Mouse (Mus musculus) G1E (cell line): ENCODE data around the gene Arl1. TPM values are rescaled to one million over a fixed set of nuclear protein-coding genes. Genes with fewer than 3 reads are reported as not detected.
"Not testable (repeated sequence)": the region's sequence is repeated elsewhere in the genome, so short reads cannot be mapped to it uniquely, and the experiment has no call there.

ENCODE experiments used
- ATAC-seq: 2 replicates; pipeline ENCODE4 v1.8.0; 2016; ENCODE audit warnings: mild to moderate bottlenecking; ENCODE audit not compliant: insufficient number of reproducible peaks, poor library complexity, low FRiP score, severe bottlenecking; ENCODE audit errors: extremely low read depth
- DNase-seq: peaks from one replicate; pipeline ENCODE4 v3.0.0; 2012; ENCODE audit warnings: low spot score
- H3K27me3 ChIP-seq: 2 replicates; pipeline ENCODE4 v1.6.1; 2012; ENCODE audit warnings: mild to moderate bottlenecking, low read length, inconsistent platforms; ENCODE audit not compliant: insufficient read depth
- H3K36me3 ChIP-seq: replicated peaks from 2 replicates; pipeline ENCODE3; 2012; ENCODE audit warnings: mild to moderate bottlenecking, inconsistent platforms
- H3K4me1 ChIP-seq: 2 replicates; pipeline ENCODE4 v1.6.1; 2012; ENCODE audit warnings: low read depth, low read length, inconsistent platforms, mixed read lengths; ENCODE audit not compliant: insufficient read depth
- H3K4me3 ChIP-seq: 2 replicates; pipeline ENCODE4 v1.5.1; 2012; ENCODE audit warnings: low read depth, mild to moderate bottlenecking, inconsistent platforms, low read length, moderate library complexity, mixed read lengths
- H3K9me3 ChIP-seq: replicated peaks from 2 replicates; pipeline ENCODE4 v1.6.1; 2012; ENCODE audit warnings: inconsistent platforms
- CTCF ChIP-seq: IDR thresholded peaks from 2 replicates; pipeline ENCODE4 v1.5.1; 2012; ENCODE audit warnings: low read depth, low read length, inconsistent platforms, mixed read lengths
- GATA1 ChIP-seq: IDR thresholded peaks from 2 replicates; pipeline ENCODE4 v1.6.1; 2012; ENCODE audit warnings: borderline replicate concordance, low read length, inconsistent platforms, mixed read lengths
- GATA2 ChIP-seq: IDR thresholded peaks from 2 replicates; pipeline ENCODE4 v1.6.1; 2012; ENCODE audit warnings: low read depth, low read length, inconsistent platforms, borderline replicate concordance
- POLR2AphosphoS5 ChIP-seq: IDR thresholded peaks from 2 replicates; pipeline ENCODE4 v1.6.1; 2012; ENCODE audit warnings: low read depth, low read length, inconsistent platforms; ENCODE audit not compliant: insufficient replicate concordance
- TAL1 ChIP-seq: conservative IDR thresholded peaks from 2 replicates; pipeline ENCODE4 v1.6.1; 2012; ENCODE audit warnings: low read depth, low read length, inconsistent platforms, mixed read lengths
- polyA plus RNA-seq: library from polyadenylated mRNA; stranded (reverse); fragments of >175 nt; gene quantifications from 2 replicates; pipeline ENCODE4 v1.2.3, GENCODE M21; 2012
- total RNA-seq, 2 experiments: library from RNA; stranded (forward) in 1 of 2; stranded (reverse) in 1 of 2; fragments of 200-1000 nt in 1 of 2; fragments of >200 nt in 1 of 2; fragmentation: Nextera tagmentation in 1 of 2; gene quantifications; 2 replicates each; pipeline ENCODE4 v1.2.3; 2014 to 2017

Arl1 gene
- total and polyA plus RNA-seq, 3 experiments, result 30.2 to 89.3 (median 76.5) TPM

DNA sequence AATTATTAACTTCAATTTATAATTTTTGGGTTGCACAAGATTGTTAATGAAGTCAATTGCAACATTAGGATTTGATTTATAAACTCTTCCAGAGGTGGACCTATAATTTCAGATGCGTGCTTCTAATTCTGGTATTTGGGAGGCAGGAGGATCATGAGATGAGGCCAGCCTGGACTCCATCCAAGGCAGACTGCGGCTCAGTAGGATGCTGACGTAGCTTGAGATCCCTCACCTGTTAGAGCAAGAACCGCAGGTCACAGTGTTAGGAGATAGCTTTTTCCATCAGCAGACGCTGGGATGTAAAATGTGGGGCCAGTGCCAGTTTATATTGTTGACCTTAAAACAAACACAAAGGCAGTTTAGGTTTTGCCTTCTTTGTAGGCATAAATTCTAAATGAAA, 10.1 kb downstream of the Arl1 start:
- TF ChIP-seq CTCF, result no peak
- no peak for TF ChIP-seq GATA2
- TF ChIP-seq POLR2AphosphoS5, result no peak
- TF ChIP-seq TAL1, result no peak
- no peak for TF ChIP-seq GATA1
- Histone ChIP-seq H3K9me3 (no peaks in the 10 kb centered on the region), H3K27me3 (no peaks in the 10 kb centered on the region), H3K4me1 (no peaks in the 10 kb centered on the region; the same call in 1 of the 2 replicates), H3K4me3 (no peak overlapping the region), H3K36me3 (peaks cover 78% of the 10 kb centered on the region)
- ATAC-seq (no peak), DNase-seq (no peak)

DNA sequence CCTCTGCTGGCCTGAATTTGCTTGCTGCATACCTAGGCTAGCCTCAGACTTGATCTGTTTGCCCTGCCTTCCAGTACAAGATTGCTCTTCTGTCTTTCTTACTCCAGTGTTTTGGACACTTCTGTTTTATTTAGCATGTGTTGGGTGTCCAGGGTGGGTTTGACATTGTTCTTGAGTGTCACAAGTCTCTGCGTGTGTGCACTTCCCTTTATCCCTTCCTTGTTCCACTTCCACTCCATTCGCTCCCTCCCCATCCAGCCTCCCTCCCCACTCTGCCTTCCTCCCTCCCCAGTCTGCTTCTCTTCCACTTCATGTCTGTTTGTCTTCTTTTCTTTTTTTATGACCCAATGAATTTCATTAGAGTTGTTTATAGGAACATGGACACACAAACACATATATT, 10.8 kb downstream of the Arl1 start:
- Histone ChIP-seq H3K4me1 (no peaks in the 10 kb centered on the region; the same call in 1 of the 2 replicates), H3K36me3 (peaks cover 77% of the 10 kb centered on the region), H3K27me3 (no peaks in the 10 kb centered on the region), H3K4me3 (no peak overlapping the region), H3K9me3 (no peaks in the 10 kb centered on the region)
- no peak for TF ChIP-seq GATA2
- no peak for TF ChIP-seq TAL1
- no peak for TF ChIP-seq CTCF
- TF ChIP-seq GATA1, result no peak
- TF ChIP-seq POLR2AphosphoS5, result no peak
- ATAC-seq (no peak), DNase-seq (no peak)

GRCm38 (mm10) chr10:88761524-88762212, 31.0 kb downstream of the Arl1 start:
- Histone ChIP-seq H3K36me3 (peaks cover 96% of the 10 kb centered on the region), H3K4me1 (no peaks in the 10 kb centered on the region), H3K4me3 (no peak overlapping the region), H3K27me3 (no peaks in the 10 kb centered on the region), H3K9me3 (no peaks in the 10 kb centered on the region)
- TF ChIP-seq CTCF (no peak), TAL1 (no peak), GATA2 (no peak)
- no peak for ATAC-seq
- no peak for DNase-seq

DNA sequence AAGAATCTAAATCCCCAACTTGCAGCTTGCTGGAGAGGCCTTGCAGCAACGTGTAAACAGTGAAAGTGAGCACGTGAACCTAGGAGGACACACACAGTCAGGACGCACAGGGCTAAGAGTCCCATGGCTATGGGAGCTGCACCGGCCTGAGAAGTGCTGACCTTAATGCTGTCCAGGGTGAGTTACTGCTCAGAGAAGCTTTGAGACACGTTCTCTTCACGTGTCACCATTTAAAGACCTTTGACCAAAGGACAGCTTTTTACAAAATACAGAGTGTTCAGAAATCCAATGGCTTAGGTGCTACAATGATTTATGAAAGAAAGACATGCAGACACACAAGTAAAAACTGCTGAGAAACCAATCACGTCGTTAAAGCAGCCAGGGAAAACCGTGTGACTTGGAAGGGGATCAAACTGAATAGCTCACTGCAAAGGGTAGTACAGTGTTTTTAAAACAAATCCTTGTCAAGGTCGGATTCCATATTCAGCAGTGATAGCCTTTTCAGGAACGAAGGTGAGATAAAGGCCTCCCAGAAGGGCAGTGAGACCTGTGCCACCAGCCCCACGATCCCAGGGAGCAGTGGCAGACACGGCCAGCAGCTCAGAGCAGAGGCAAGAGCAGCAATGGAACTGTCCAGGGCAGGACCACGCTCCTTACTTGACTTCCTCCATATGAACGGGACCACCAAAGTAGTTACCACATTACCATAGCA, 34.9 kb downstream of the Arl1 start:
- Histone ChIP-seq H3K27me3 (no peaks in the 10 kb centered on the region), H3K4me1 (peaks cover 22% of the 10 kb centered on the region), H3K36me3 (peaks cover 96% of the 10 kb centered on the region), H3K9me3 (no peaks in the 10 kb centered on the region), H3K4me3 (no peak overlapping the region)
- DNase-seq, result no peak
- no peak for TF ChIP-seq GATA2
- no peak for TF ChIP-seq TAL1
- no peak for TF ChIP-seq GATA1
- no peak for TF ChIP-seq CTCF
- no peak for TF ChIP-seq POLR2AphosphoS5
- no peak for ATAC-seq

- DNase-seq, result peak; percentile 33
- peak; percentile 79 for ATAC-seq
- Histone ChIP-seq H3K36me3 (peaks cover 96% of the 10 kb centered on the region), H3K27me3 (no peaks in the 10 kb centered on the region), H3K9me3 (no peaks in the 10 kb centered on the region), H3K4me3 (no peak overlapping the region; the same call in 1 of the 2 replicates), H3K4me1 (peaks cover 27% of the 10 kb centered on the region)
- TF ChIP-seq POLR2AphosphoS5 (no peak), TAL1 (peak; percentile 56)
These were observed 38.3 kb downstream of the Arl1 start for GRCm38 (mm10) chr10:88768961-88769360.

DNA sequence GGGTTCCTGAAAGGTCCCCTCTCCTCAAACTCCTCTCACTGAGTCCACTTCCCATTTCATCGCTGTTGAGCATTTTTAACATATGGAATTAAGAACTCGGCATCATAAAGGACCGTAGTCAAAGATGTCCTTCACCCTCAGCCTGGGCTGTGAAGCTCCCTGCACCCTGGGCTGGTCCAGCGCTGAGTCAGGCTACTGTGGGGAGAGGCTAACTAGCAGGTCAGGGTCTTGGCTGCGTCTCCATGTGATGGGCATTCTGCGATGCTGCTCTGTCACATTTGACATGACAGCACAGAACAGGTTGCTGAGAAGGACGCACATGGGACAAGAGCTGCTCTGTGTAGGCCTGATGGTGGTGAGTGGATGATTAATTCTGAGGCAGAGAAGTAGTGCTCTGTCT, 39.0 kb downstream of the Arl1 start:
- ATAC-seq (no peak), DNase-seq (no peak)
- TF ChIP-seq POLR2AphosphoS5 (no peak), GATA1 (no peak), TAL1 (no peak), GATA2 (no peak), CTCF (no peak)
- Histone ChIP-seq H3K4me3 (0 out of 2 replicates have a peak overlapping the region, but pooled peaks have one; percentile 7), H3K36me3 (peaks cover 94% of the 10 kb centered on the region), H3K9me3 (no peaks in the 10 kb centered on the region), H3K27me3 (no peaks in the 10 kb centered on the region), H3K4me1 (peaks cover 27% of the 10 kb centered on the region)

DNA sequence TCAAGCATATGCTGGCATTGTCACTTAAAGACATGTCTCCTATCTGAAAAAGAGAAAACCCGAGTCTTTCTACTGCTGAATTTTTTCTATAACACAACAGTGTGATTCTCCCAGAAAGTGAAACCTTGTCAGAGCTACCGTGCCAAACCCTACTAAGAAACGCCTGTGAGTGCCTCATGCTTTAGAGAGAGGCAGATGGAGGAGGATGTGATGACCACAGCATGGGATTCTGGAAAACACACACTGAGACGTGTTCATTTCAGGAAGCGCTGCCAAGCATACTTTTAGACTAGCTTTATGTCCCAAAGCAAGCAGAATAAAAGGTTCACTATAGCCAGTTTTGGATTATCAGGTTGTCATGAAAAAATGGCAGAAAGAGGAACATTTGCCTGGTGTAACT, 42.3 kb downstream of the Arl1 start:
- not testable (repeated sequence) for H3K27me3 ChIP-seq, ATAC-seq, H3K9me3 ChIP-seq, DNase-seq, H3K4me3 ChIP-seq
- H3K36me3 ChIP-seq, result peaks cover 92% of the 10 kb centered on the region
- peaks cover 24% of the 10 kb centered on the region for H3K4me1 ChIP-seq
